Mouse (Mus musculus): Measurements from ENCODE around the gene Ndufs5. TPM values are rescaled to one million over a fixed set of nuclear protein-coding genes. Genes with fewer than 3 reads are reported as not detected.
A peak's percentile ranks its signal among the peaks of the same experiment; 100 is the strongest.

The Ndufs5 gene
- polyA plus RNA-seq, 1 experiment: 54.2 TPM

GRCm38 (mm10) chr4:123742891-123743290 is 24.9 kb upstream of the Ndufs5 start:
- Histone ChIP-seq H3K4me1 (ENCODE audit: control insufficient read depth, insufficient read depth, low read length) (peaks cover 2% of the 10 kb centered on the region; the same call in 1 of the 2 replicates), H3K4me3 (replicated peaks; ENCODE audit: extremely low read depth, low read depth, low read length) (no peak overlapping the region)
- no peak for DNase-seq
- TF ChIP-seq CTCF (IDR thresholded peaks at IDR 0.05; ENCODE audit: insufficient read depth, low read length) (no peak), POLR2A (IDR thresholded peaks at IDR 0.05; ENCODE audit: borderline replicate concordance, extremely low read depth, low read depth, low read length) (no peak)
- 80% methylated on average over 1 of the region's 1 CpGs for WGBS

GRCm38 (mm10) chr4:123738708-123739107 is 20.7 kb upstream of the Ndufs5 start:
- no peak for TF ChIP-seq POLR2A (IDR thresholded peaks at IDR 0.05; ENCODE audit: borderline replicate concordance, extremely low read depth, low read depth, low read length)
- no peak for TF ChIP-seq CTCF (IDR thresholded peaks at IDR 0.05; ENCODE audit: insufficient read depth, low read length)
- WGBS: 92% methylated on average over 4 of the region's 4 CpGs
- Histone ChIP-seq H3K4me3 (replicated peaks; ENCODE audit: extremely low read depth, low read depth, low read length) (no peak overlapping the region), H3K4me1 (ENCODE audit: control insufficient read depth, insufficient read depth, low read length) (no peaks in the 10 kb centered on the region)
- DNase-seq: no peak

- WGBS: 91% methylated on average over 9 of the region's 9 CpGs
- TF ChIP-seq POLR2A (IDR thresholded peaks at IDR 0.05; ENCODE audit: borderline replicate concordance, extremely low read depth, low read depth, low read length) (no peak), CTCF (IDR thresholded peaks at IDR 0.05; ENCODE audit: insufficient read depth, low read length) (no peak)
- no peaks in the 10 kb centered on the region for H3K4me1 ChIP-seq (ENCODE audit: control insufficient read depth, insufficient read depth, low read length)
- DNase-seq: no peak
- no peak overlapping the region for H3K4me3 ChIP-seq (replicated peaks; ENCODE audit: extremely low read depth, low read depth, low read length)
Observed at GRCm38 (mm10) chr4:123733532-123733931, 15.5 kb upstream of the Ndufs5 start.

- TF ChIP-seq POLR2A (IDR thresholded peaks at IDR 0.05; ENCODE audit: borderline replicate concordance, extremely low read depth, low read depth, low read length) (no peak), CTCF (IDR thresholded peaks at IDR 0.05; ENCODE audit: insufficient read depth, low read length) (no peak)
- no peak for DNase-seq
- WGBS: 90% methylated on average over 2 of the region's 2 CpGs
- Histone ChIP-seq H3K4me1 (ENCODE audit: control insufficient read depth, insufficient read depth, low read length) (no peaks in the 10 kb centered on the region), H3K4me3 (replicated peaks; ENCODE audit: extremely low read depth, low read depth, low read length) (no peak overlapping the region)
Observed at GRCm38 (mm10) chr4:123732921-123733320, 14.9 kb upstream of the Ndufs5 start.

GRCm38 (mm10) chr4:123732163-123732910 is 14.3 kb upstream of the Ndufs5 start:
- Histone ChIP-seq H3K4me1 (ENCODE audit: control insufficient read depth, insufficient read depth, low read length) (no peaks in the 10 kb centered on the region), H3K4me3 (replicated peaks; ENCODE audit: extremely low read depth, low read depth, low read length) (no peak overlapping the region)
- WGBS: 86% methylated on average over 4 of the region's 4 CpGs
- TF ChIP-seq CTCF (IDR thresholded peaks at IDR 0.05; ENCODE audit: insufficient read depth, low read length) (no peak), POLR2A (IDR thresholded peaks at IDR 0.05; ENCODE audit: borderline replicate concordance, extremely low read depth, low read depth, low read length) (no peak)
- no peak for DNase-seq

- 0 out of 2 replicates have a peak, but pooled peaks cover 2% of the 10 kb centered on the region for H3K4me1 ChIP-seq (ENCODE audit: control insufficient read depth, insufficient read depth, low read length)
- DNase-seq: no peak
Observed at GRCm38 (mm10) chr4:123721761-123722160, 3.8 kb upstream of the Ndufs5 start.

GRCm38 (mm10) chr4:123718434-123718780 is 405 bp upstream of the Ndufs5 start:
- DNase-seq: no peak
- TF ChIP-seq CTCF (IDR thresholded peaks at IDR 0.05; ENCODE audit: insufficient read depth, low read length) (no peak), POLR2A (IDR thresholded peaks at IDR 0.05; ENCODE audit: borderline replicate concordance, extremely low read depth, low read depth, low read length) (no peak)
- 11% methylated on average over 7 of the region's 7 CpGs for WGBS
- Histone ChIP-seq H3K4me1 (ENCODE audit: control insufficient read depth, insufficient read depth, low read length) (0 out of 2 replicates have a peak, but pooled peaks cover 2% of the 10 kb centered on the region), H3K4me3 (replicated peaks; ENCODE audit: extremely low read depth, low read depth, low read length) (peak overlapping the region; percentile 85)

More at GRCm38 (mm10) chr4:123721761-123722160, 3.8 kb upstream of the Ndufs5 start:
- H3K4me3 ChIP-seq (replicated peaks; ENCODE audit: extremely low read depth, low read depth, low read length): no peak overlapping the region
- 88% methylated on average over 4 of the region's 4 CpGs for WGBS
- no peak for TF ChIP-seq POLR2A (IDR thresholded peaks at IDR 0.05; ENCODE audit: borderline replicate concordance, extremely low read depth, low read depth, low read length)
- no peak for TF ChIP-seq CTCF (IDR thresholded peaks at IDR 0.05; ENCODE audit: insufficient read depth, low read length)

- 0 out of 2 replicates have a peak, but pooled peaks cover 2% of the 10 kb centered on the region for H3K4me1 ChIP-seq (ENCODE audit: control insufficient read depth, insufficient read depth, low read length)
- DNase-seq: no peak
- no peak overlapping the region for H3K4me3 ChIP-seq (replicated peaks; ENCODE audit: extremely low read depth, low read depth, low read length)
- TF ChIP-seq CTCF (IDR thresholded peaks at IDR 0.05; ENCODE audit: insufficient read depth, low read length) (no peak), POLR2A (IDR thresholded peaks at IDR 0.05; ENCODE audit: borderline replicate concordance, extremely low read depth, low read depth, low read length) (no peak)
- 78% methylated on average over 3 of the region's 3 CpGs for WGBS
Observed at GRCm38 (mm10) chr4:123712431-123712830, 5.6 kb downstream of the Ndufs5 start.

- Histone ChIP-seq H3K4me3 (replicated peaks; ENCODE audit: extremely low read depth, low read depth, low read length) (no peak overlapping the region), H3K4me1 (ENCODE audit: control insufficient read depth, insufficient read depth, low read length) (no peaks in the 10 kb centered on the region)
- no peak for DNase-seq
- TF ChIP-seq CTCF (IDR thresholded peaks at IDR 0.05; ENCODE audit: insufficient read depth, low read length): no peak
- no peak for TF ChIP-seq POLR2A (IDR thresholded peaks at IDR 0.05; ENCODE audit: borderline replicate concordance, extremely low read depth, low read depth, low read length)
- WGBS: 92% methylated on average over 5 of the region's 5 CpGs
Observed at GRCm38 (mm10) chr4:123707340-123707739, 10.7 kb downstream of the Ndufs5 start.

GRCm38 (mm10) chr4:123705340-123705739 is 12.7 kb downstream of the Ndufs5 start:
- Histone ChIP-seq H3K4me3 (replicated peaks; ENCODE audit: extremely low read depth, low read depth, low read length) (no peak overlapping the region), H3K4me1 (ENCODE audit: control insufficient read depth, insufficient read depth, low read length) (no peaks in the 10 kb centered on the region)
- 94% methylated on average over 2 of the region's 2 CpGs for WGBS
- DNase-seq: no peak
- TF ChIP-seq CTCF (IDR thresholded peaks at IDR 0.05; ENCODE audit: insufficient read depth, low read length) (no peak), POLR2A (IDR thresholded peaks at IDR 0.05; ENCODE audit: borderline replicate concordance, extremely low read depth, low read depth, low read length) (no peak)

Measured in lung, adult 2 months (tissue).